Mouse (Mus musculus) brain, embryonic 14.5 days (tissue): ENCODE data around the gene Snapc2.

Source experiments
- CTCF ChIP-seq: fragments of 200-500 bp; IDR thresholded peaks from 2 replicates; pipeline ENCODE4 v1.5.1; 2012; ENCODE audit warnings: inconsistent platforms, mild to moderate bottlenecking, moderate library complexity, borderline replicate concordance; ENCODE audit not compliant: insufficient read depth, insufficient read length; ENCODE audit errors: extremely low read depth
- POLR2A ChIP-seq: fragments of 200-500 bp; IDR thresholded peaks from 2 replicates; pipeline ENCODE4 v1.6.1; 2012; ENCODE audit warnings: mild to moderate bottlenecking, inconsistent platforms, borderline replicate concordance; ENCODE audit not compliant: poor library complexity, insufficient read depth, insufficient read length, severe bottlenecking; ENCODE audit errors: extremely low read depth

- TF ChIP-seq POLR2A (no peak), CTCF (no peak)
Observed at GRCm38 (mm10) chr8:4213210-4214005, 39.5 kb upstream of the Snapc2 start.
